Mouse (Mus musculus): Measurements from ENCODE around the gene Pde4d.

DNA sequence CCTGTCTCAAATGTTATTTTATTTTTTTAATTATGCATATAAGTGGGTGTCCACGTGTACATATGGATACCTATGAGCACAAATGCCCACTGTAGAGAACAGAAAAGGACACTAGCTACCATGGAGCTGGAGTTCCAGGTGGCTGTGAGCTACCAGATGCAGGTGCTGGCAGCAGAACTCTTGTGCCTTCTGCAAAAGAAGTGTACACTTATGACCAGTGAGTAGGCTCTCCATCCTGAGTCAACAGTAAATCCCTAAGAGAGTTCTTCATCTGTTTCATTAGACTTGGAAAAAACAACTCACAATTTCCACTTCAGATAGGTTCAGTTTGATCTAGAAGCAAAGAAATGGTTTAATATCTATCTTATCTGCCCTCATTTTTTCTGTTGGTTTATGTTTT lies 881.8 kb downstream of the Pde4d start:
- TF ChIP-seq CTCF (IDR thresholded peaks at IDR 0.05; ENCODE audit: insufficient read depth, low read depth, low read length) (no peak), POLR2A (IDR thresholded peaks at IDR 0.05; ENCODE audit: insufficient read depth, low read depth, low read length) (no peak)
